Mouse (Mus musculus) stomach, postnatal 0 days (tissue): ENCODE results near the gene Paxip1. TPM values are rescaled to one million over a fixed set of nuclear protein-coding genes. Genes with fewer than 3 reads are reported as not detected.

Source experiments
- ATAC-seq: fragments of 200-750 bp; cut with Nextera tagmentation; 2 replicates; pipeline ENCODE4 v1.8.0; 2017; ENCODE audit not compliant: low FRiP score, low TSS enrichment
- DNase-seq: peaks from one replicate; pipeline ENCODE4 v3.0.0-alpha.2; 2016; ENCODE audit warnings: low spot score
- H3K27ac ChIP-seq: fragments of 300-500 bp; sonication (generic); replicated peaks from 2 replicates; pipeline ENCODE4 v1.5.1; 2014; ENCODE audit warnings: mild to moderate bottlenecking, control low read depth
- H3K27me3 ChIP-seq: fragments of 300-500 bp; sonication (generic); 2 replicates; pipeline ENCODE4 v1.6.1; 2014; ENCODE audit warnings: low read length; ENCODE audit not compliant: control insufficient read depth, insufficient read depth
- H3K36me3 ChIP-seq: fragments of 300-500 bp; sonication (generic); 2 replicates; pipeline ENCODE4 v1.6.1; 2014; ENCODE audit warnings: low read length, mixed read lengths; ENCODE audit not compliant: control insufficient read depth, insufficient read depth
- H3K4me1 ChIP-seq: fragments of 300-500 bp; sonication (generic); replicated peaks from 2 replicates; pipeline ENCODE4 v1.6.1; 2014; ENCODE audit warnings: antibody characterized with exemption; ENCODE audit not compliant: control insufficient read depth, insufficient read depth
- H3K4me2 ChIP-seq: fragments of 300-500 bp; sonication (generic); replicated peaks from 2 replicates; pipeline ENCODE4 v1.6.1; 2014; ENCODE audit warnings: low read depth, mild to moderate bottlenecking, control low read depth, moderate library complexity
- H3K4me3 ChIP-seq: fragments of 300-500 bp; sonication (generic); 2 replicates; pipeline ENCODE4 v1.5.1; 2014; ENCODE audit warnings: low read depth, low read length, control low read depth
- H3K9ac ChIP-seq: fragments of 300-500 bp; sonication (generic); 2 replicates; pipeline ENCODE4 v1.6.1; 2014; ENCODE audit warnings: mild to moderate bottlenecking, low read length, control low read depth, mixed read lengths
- H3K9me3 ChIP-seq: fragments of 300-500 bp; sonication (generic); 2 replicates; pipeline ENCODE4 v1.6.1; 2016; ENCODE audit warnings: low read length; ENCODE audit not compliant: control insufficient read depth
- CTCF ChIP-seq: IDR thresholded peaks from 2 replicates; pipeline ENCODE4 v1.5.1; 2016; ENCODE audit warnings: antibody characterized with exemption, low read depth, mild to moderate bottlenecking, moderate library complexity
- EP300 ChIP-seq: optimal IDR thresholded peaks from 2 replicates; pipeline ENCODE3; 2016; ENCODE audit warnings: antibody characterized with exemption
- WGBS: fragments of 180-500 bp; shearing (Covaris S2); extraction: QIAGEN DNeasy Blood & Tissue Kit; methylation state at CpG from one replicate; pipeline ENCODE4 v1.1.7; 2014; 5-methylcytosine and 5-hydroxymethylcytosine counted together
- polyA plus RNA-seq: library from polyadenylated mRNA; unstranded; fragments of >200 nt; fragmentation: Nextera tagmentation; extraction: Ambion mirVana; gene quantifications from 2 replicates; pipeline ENCODE4 v1.2.1, GENCODE M21; 2015

The Paxip1 gene
- polyA plus RNA-seq, 1 experiment from 2014 or later = 9.3 TPM

DNA sequence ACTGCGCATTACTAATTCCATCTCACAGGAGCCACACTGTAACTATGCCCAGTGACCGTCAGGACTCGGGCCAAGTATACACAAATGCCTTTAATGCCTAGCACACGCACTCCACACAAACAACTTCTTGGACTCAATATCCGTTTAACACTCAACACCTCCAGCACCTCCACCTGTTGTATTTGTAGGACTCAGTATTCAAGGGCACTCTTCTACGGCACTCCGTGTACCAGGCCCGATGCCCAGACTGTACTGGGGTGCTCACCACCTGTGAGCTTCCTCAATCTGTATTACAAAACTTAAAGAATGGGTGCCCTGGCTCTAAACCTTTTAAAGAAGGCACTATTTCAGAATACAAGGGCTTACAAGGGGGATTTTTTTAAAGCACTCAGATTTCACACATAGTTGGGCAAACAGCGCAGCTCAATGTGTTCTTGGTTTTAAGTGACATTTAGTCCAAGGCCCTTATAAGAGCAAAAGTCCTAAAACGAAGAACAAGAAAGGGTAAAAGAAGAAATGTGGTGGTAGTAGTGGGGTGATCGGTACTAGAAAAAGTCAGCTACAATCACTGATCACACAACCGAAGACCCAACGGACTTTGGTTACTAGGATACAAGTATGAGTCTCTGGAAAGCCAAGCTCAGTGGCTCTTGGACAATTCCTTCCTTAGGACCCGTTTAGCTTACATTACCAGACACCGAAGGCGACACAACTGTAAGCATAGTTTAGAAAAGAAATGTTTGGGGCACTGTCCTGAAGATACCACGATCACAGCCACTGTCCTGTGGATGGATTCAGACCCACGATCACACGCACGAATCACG is 1.2 kb downstream of the Paxip1 start:
- H3K4me3 ChIP-seq = peak overlapping the region; percentile 76
- no peak for ATAC-seq
- peak overlapping the region; percentile 64 for H3K4me2 ChIP-seq
- DNase-seq = no peak
- peak overlapping the region; percentile 84 for H3K9ac ChIP-seq
- no peak for TF ChIP-seq CTCF
- TF ChIP-seq EP300 = no peak
- 13% methylated on average over 21 of the region's 21 CpGs for WGBS
- H3K4me1 ChIP-seq = peaks cover 4% of the 10 kb centered on the region; the same call in 1 of the 2 replicates
- peaks cover 6% of the 10 kb centered on the region; the same call in 1 of the 2 replicates for H3K36me3 ChIP-seq
- H3K27me3 ChIP-seq = no peaks in the 10 kb centered on the region
- H3K27ac ChIP-seq = peak overlapping the region; percentile 97
- H3K9me3 ChIP-seq = no peaks in the 10 kb centered on the region

DNA sequence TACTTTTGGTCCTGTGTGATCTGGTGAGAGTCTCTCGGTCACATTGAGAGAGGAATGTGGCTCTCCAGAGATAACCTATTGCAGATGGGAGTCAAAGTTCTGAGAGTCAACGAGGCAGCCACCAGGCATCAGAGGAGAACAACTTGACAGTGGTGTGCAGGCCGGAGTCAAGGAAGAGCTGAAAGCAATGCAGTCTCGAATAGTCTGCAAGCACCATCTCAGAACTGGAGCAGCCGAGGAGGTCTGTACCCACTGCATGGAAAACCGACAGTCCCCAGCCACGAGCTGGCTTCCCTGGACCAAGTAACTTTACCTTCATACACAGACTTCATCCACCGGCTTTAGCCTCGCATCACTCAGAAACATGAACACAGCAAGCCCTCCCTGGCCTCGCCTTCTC is 1.9 kb downstream of the Paxip1 start:
- H3K9ac ChIP-seq = peak overlapping the region; percentile 84
- peak overlapping the region; percentile 76; the same call in 1 of the 2 replicates for H3K4me3 ChIP-seq
- no peaks in the 10 kb centered on the region for H3K9me3 ChIP-seq
- peaks cover 4% of the 10 kb centered on the region; the same call in 1 of the 2 replicates for H3K4me1 ChIP-seq
- H3K27ac ChIP-seq = no peak overlapping the region
- peaks cover 9% of the 10 kb centered on the region for H3K36me3 ChIP-seq
- TF ChIP-seq EP300 (no peak), CTCF (no peak)
- H3K4me2 ChIP-seq = peak overlapping the region; percentile 64
- 59% methylated on average over 10 of the region's 10 CpGs for WGBS
- no peak for ATAC-seq
- H3K27me3 ChIP-seq = no peaks in the 10 kb centered on the region
- DNase-seq = no peak

DNA sequence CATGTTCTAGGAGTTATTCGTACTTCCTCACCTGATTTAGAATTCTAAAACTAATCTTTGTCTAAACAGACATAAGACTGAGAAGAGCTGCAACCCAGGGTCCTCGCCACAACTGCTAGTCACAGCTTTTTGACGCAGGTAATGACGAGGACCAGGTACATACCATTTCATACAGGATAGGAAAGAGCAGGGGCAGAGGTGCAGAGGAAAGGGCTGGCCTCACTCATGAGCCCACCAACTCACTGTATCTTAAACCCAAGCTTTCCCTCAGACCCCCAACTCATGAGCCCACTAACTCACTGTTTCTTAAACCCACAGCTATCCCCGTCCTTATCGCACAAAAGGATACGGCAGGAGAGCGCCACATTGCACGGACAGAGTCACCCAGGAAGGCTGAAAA is 8.1 kb downstream of the Paxip1 start:
- Histone ChIP-seq H3K9ac (no peak overlapping the region), H3K27me3 (no peaks in the 10 kb centered on the region), H3K36me3 (peaks cover 28% of the 10 kb centered on the region), H3K4me3 (no peak overlapping the region), H3K9me3 (no peaks in the 10 kb centered on the region), H3K27ac (no peak overlapping the region), H3K4me2 (no peak overlapping the region), H3K4me1 (no peaks in the 10 kb centered on the region)
- TF ChIP-seq CTCF (no peak), EP300 (no peak)
- ATAC-seq (no peak), DNase-seq (no peak)
- WGBS = 93% methylated on average over 9 of the region's 9 CpGs

DNA sequence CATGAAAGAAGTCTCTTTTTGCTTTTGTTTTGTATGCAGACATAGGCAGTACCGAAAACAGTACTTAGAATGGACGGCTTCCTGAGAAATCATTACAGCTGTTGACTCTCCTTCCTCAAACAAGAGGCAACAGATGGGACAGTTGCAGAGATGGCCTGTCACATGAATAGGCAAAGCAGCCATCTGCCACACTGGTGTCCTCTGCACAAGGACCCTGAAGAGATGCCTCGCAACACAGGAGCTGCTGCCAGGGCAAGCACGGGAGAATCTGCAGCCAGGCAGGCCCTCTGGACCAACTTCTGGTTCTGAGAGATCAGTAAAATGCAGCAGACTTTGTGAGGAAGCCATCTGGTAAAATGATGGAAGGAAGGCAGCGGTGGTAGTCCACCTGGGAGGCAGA is 23.5 kb downstream of the Paxip1 start:
- Histone ChIP-seq H3K4me1 (no peaks in the 10 kb centered on the region), H3K27me3 (no peaks in the 10 kb centered on the region), H3K4me3 (no peak overlapping the region), H3K4me2 (no peak overlapping the region), H3K27ac (no peak overlapping the region), H3K36me3 (peaks cover 19% of the 10 kb centered on the region), H3K9ac (no peak overlapping the region), H3K9me3 (no peaks in the 10 kb centered on the region)
- TF ChIP-seq EP300 = no peak
- no peak for TF ChIP-seq CTCF
- ATAC-seq (no peak), DNase-seq (no peak)
- 78% methylated on average over 5 of the region's 5 CpGs for WGBS

- TF ChIP-seq EP300 (no peak), CTCF (no peak)
- Histone ChIP-seq H3K4me2 (no peak overlapping the region), H3K9me3 (no peaks in the 10 kb centered on the region), H3K4me1 (no peaks in the 10 kb centered on the region), H3K9ac (no peak overlapping the region), H3K27ac (no peak overlapping the region), H3K36me3 (peaks cover 16% of the 10 kb centered on the region), H3K4me3 (no peak overlapping the region), H3K27me3 (no peaks in the 10 kb centered on the region)
- DNase-seq = no peak
- ATAC-seq = no peak
- 84% methylated on average over 4 of the region's 4 CpGs for WGBS
These were observed 25.7 kb downstream of the Paxip1 start for GRCm38 (mm10) chr5:27765780-27766179.

- no peak overlapping the region for H3K27ac ChIP-seq
- H3K9ac ChIP-seq = no peak overlapping the region
- no peak overlapping the region for H3K4me2 ChIP-seq
- no peaks in the 10 kb centered on the region for H3K9me3 ChIP-seq
- no peaks in the 10 kb centered on the region for H3K27me3 ChIP-seq
- no peak for DNase-seq
- ATAC-seq = no peak
- 86% methylated on average over 1 of the region's 1 CpGs for WGBS
- TF ChIP-seq EP300 (no peak), CTCF (no peak)
- no peaks in the 10 kb centered on the region for H3K4me1 ChIP-seq
- no peak overlapping the region for H3K4me3 ChIP-seq
- peaks cover 36% of the 10 kb centered on the region for H3K36me3 ChIP-seq
These were observed 46.5 kb downstream of the Paxip1 start for GRCm38 (mm10) chr5:27744944-27745343.
